Mouse (Mus musculus) thymus, adult 2 months (tissue): ENCODE results near the gene Icos. TPM values are rescaled to one million over a fixed set of nuclear protein-coding genes. Genes with fewer than 3 reads are reported as not detected.

Experiments used
- DNase-seq: peaks from one replicate; pipeline ENCODE4 v3.0.0; 2021
- H3K27ac ChIP-seq: fragments of 200-500 bp; 2 replicates; pipeline ENCODE4 v1.5.1; 2012; ENCODE audit warnings: low read length, control low read depth; ENCODE audit not compliant: control insufficient read depth, insufficient read depth
- H3K27me3 ChIP-seq: fragments of 200-500 bp; 2 replicates; pipeline ENCODE4 v1.6.1; 2012; ENCODE audit warnings: mild to moderate bottlenecking, low read length, moderate library complexity, mixed read lengths; ENCODE audit not compliant: control insufficient read depth, insufficient read depth
- H3K36me3 ChIP-seq: fragments of 200-500 bp; 2 replicates; pipeline ENCODE4 v1.6.1; 2012; ENCODE audit warnings: mild to moderate bottlenecking, low read length, moderate library complexity; ENCODE audit not compliant: control insufficient read depth, insufficient read depth
- H3K4me1 ChIP-seq: fragments of 200-500 bp; replicated peaks from 2 replicates; pipeline ENCODE4 v1.6.1; 2012; ENCODE audit warnings: low read length; ENCODE audit not compliant: control insufficient read depth, insufficient read depth
- H3K4me3 ChIP-seq: fragments of 200-500 bp; 2 replicates; pipeline ENCODE4 v1.5.1; 2012; ENCODE audit warnings: mild to moderate bottlenecking, low read length, control low read depth, moderate library complexity; ENCODE audit not compliant: control insufficient read depth, insufficient read depth
- CTCF ChIP-seq: fragments of 200-500 bp; IDR thresholded peaks from 2 replicates; pipeline ENCODE4 v1.5.1; 2012; ENCODE audit warnings: mild to moderate bottlenecking, control low read depth, low read length, moderate library complexity, borderline replicate concordance; ENCODE audit not compliant: control insufficient read depth, poor library complexity, insufficient read depth; ENCODE audit errors: extremely low read depth
- POLR2A ChIP-seq: fragments of 200-500 bp; IDR thresholded peaks from 2 replicates; pipeline ENCODE4 v1.6.1; 2012; ENCODE audit warnings: mild to moderate bottlenecking, low read length, control low read depth, moderate library complexity; ENCODE audit not compliant: control insufficient read depth, poor library complexity, insufficient read depth; ENCODE audit errors: extremely low read depth
- WGBS: fragments of 180-500 bp; shearing (Covaris S2); methylation state at CpG from one replicate; pipeline ENCODE4 v1.1.7; 2018; 5-methylcytosine and 5-hydroxymethylcytosine counted together
- polyA plus RNA-seq: library from polyadenylated mRNA; depleted of rRNA; stranded (reverse); fragments of >200 nt; gene quantifications from 2 replicates; pipeline ENCODE4 v1.2.3, GENCODE M21; 2012

The Icos gene
- polyA plus RNA-seq, 1 experiment = 8.9 TPM

DNA sequence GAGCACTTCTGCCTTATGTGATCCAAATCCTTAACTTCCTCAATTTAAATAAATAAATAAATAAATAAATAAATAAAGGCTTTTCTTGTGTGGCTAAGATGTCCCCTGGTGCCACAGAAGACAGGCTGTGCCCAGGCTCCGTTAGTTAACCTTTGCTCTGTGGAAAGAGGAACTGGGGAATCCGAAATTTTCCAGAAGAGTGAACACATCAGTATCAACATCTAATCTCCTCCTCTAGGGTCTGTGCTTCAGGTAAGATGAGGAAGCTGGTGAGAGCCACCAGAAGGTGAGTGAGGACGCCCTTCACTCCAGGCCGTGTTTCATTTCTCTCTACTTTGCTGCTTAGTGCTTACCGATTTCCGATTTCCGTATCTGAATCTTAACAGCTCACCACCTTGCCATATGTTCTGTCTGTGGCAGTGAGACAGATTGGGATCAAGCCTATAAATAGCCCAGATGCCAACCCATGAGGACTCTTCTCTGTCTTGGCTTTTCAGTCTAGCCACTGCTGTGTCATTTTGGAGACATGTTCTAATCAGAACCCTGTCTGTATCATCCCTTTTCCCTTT, 24.1 kb downstream of the Icos start:
- H3K36me3 ChIP-seq = no peaks in the 10 kb centered on the region
- WGBS = 90% methylated on average over 7 of the region's 7 CpGs
- TF ChIP-seq CTCF = no peak
- no peak for TF ChIP-seq POLR2A
- no peaks in the 10 kb centered on the region for H3K4me1 ChIP-seq
- H3K27me3 ChIP-seq = no peaks in the 10 kb centered on the region
- DNase-seq = no peak
- no peak overlapping the region for H3K4me3 ChIP-seq
- no peak overlapping the region for H3K27ac ChIP-seq

GRCm38 (mm10) chr1:61006229-61006628, 28.5 kb downstream of the Icos start:
- no peaks in the 10 kb centered on the region for H3K36me3 ChIP-seq
- TF ChIP-seq POLR2A (no peak), CTCF (no peak)
- H3K27ac ChIP-seq = no peak overlapping the region
- H3K4me3 ChIP-seq = no peak overlapping the region
- H3K27me3 ChIP-seq = no peaks in the 10 kb centered on the region
- 99% methylated on average over 2 of the region's 2 CpGs for WGBS
- no peak for DNase-seq
- no peaks in the 10 kb centered on the region for H3K4me1 ChIP-seq

DNA sequence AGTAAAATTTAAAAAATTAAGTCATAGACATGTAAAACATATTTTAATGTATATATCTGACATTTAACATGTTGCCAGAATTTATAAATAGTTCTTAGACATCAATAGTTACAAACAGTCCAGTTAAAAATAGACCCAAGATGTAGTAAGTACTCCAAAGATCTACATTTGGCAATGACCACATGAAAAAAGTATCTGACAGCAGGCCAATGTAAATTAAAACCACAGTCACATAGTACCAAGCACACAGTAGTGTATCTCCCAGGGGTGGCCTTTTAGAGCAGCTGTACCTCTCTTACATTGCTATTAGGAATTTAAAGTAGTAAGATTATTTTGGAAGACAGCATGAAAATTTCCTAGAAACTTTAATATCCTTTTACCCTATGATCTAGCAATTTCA, 29.8 kb downstream of the Icos start:
- Histone ChIP-seq H3K36me3 (no peaks in the 10 kb centered on the region), H3K4me3 (no peak overlapping the region), H3K4me1 (no peaks in the 10 kb centered on the region), H3K27ac (no peak overlapping the region), H3K27me3 (no peaks in the 10 kb centered on the region)
- DNase-seq = no peak
- TF ChIP-seq CTCF (no peak), POLR2A (no peak)

GRCm38 (mm10) chr1:61016578-61017118, 38.9 kb downstream of the Icos start:
- WGBS = 92% methylated on average over 1 of the region's 1 CpGs
- TF ChIP-seq POLR2A = no peak

GRCm38 (mm10) chr1:61026712-61027111, 49.0 kb downstream of the Icos start:
- H3K4me1 ChIP-seq = no peaks in the 10 kb centered on the region
- H3K27me3 ChIP-seq = no peaks in the 10 kb centered on the region
- TF ChIP-seq CTCF = no peak
- TF ChIP-seq POLR2A = no peak
- WGBS = 93% methylated on average over 5 of the region's 5 CpGs
- H3K27ac ChIP-seq = no peak overlapping the region
- no peak overlapping the region for H3K4me3 ChIP-seq
- no peak for DNase-seq
- no peaks in the 10 kb centered on the region for H3K36me3 ChIP-seq

More at GRCm38 (mm10) chr1:61016578-61017118, 38.9 kb downstream of the Icos start:
- H3K36me3 ChIP-seq = no peaks in the 10 kb centered on the region
- H3K4me1 ChIP-seq = no peaks in the 10 kb centered on the region
- H3K27me3 ChIP-seq = no peaks in the 10 kb centered on the region
- peak; percentile 7 for DNase-seq
- H3K4me3 ChIP-seq = no peak overlapping the region
- H3K27ac ChIP-seq = no peak overlapping the region

DNA sequence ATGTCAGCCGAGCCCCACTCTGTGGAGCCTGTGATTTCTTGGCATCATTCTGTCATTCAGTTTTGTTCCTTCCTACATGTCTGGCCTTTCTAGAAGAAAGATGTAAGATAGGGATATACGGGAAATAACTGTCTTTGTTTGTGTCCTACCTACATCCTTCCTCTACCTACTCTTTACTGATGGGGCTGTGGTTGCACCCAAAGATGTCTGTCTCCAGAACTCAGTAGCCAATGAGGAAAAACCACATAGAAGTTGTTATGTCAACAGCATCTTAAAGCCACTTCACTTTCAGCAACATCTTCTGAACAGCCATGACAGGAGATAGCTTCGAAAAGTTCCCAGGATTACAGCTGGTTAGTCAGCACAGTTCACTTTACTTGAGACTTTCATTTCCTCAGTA, 49.8 kb downstream of the Icos start:
- Histone ChIP-seq H3K36me3 (no peaks in the 10 kb centered on the region), H3K4me1 (no peaks in the 10 kb centered on the region), H3K4me3 (no peak overlapping the region), H3K27ac (no peak overlapping the region), H3K27me3 (no peaks in the 10 kb centered on the region)
- no peak for TF ChIP-seq POLR2A
- no peak for TF ChIP-seq CTCF
- 85% methylated on average over 3 of the region's 3 CpGs for WGBS
- DNase-seq = no peak

DNA sequence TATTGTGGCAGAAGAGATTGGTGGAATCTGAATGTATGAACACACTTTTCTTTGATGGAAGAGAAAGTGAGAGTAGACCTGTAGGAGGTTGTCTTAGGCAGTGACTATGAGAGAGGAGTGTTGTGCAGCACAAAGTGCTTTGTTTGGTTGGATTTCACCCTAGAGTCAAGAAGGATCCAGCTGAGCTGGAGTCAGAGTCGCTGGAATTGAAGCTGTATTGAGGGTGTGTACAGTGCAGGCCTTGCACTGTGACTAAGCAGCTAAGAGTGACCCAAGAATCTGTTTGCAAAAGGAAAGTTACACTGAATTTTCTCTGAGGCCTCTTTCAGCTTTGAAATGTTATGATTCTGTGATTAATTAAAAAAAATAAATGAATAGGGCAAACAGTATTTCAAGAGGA, 52.2 kb downstream of the Icos start:
- Histone ChIP-seq H3K27ac (no peak overlapping the region), H3K36me3 (no peaks in the 10 kb centered on the region), H3K27me3 (no peaks in the 10 kb centered on the region), H3K4me3 (no peak overlapping the region), H3K4me1 (no peaks in the 10 kb centered on the region)
- no peak for DNase-seq
- WGBS = 67% methylated on average over 1 of the region's 1 CpGs
- no peak for TF ChIP-seq POLR2A
- no peak for TF ChIP-seq CTCF
